Mouse (Mus musculus) cerebellum, adult 2 months (tissue): ENCODE data around the gene Six4. TPM values are rescaled to one million over a fixed set of nuclear protein-coding genes. Genes with fewer than 3 reads are reported as not detected.
"Not testable (repeated sequence)": the region's sequence is repeated elsewhere in the genome, so short reads cannot be mapped to it uniquely, and the experiment has no call there.

Experiments
- DNase-seq, 2 experiments: peaks; one replicate each; pipeline ENCODE4 v3.0.0; 2021
- H3K27ac ChIP-seq: fragments of 200-500 bp; 2 replicates; pipeline ENCODE4 v1.5.1; 2012; ENCODE audit warnings: low read length, control low read depth, inconsistent platforms; ENCODE audit not compliant: insufficient read depth
- H3K27me3 ChIP-seq: fragments of 200-500 bp; 2 replicates; pipeline ENCODE4 v1.6.1; 2012; ENCODE audit warnings: inconsistent platforms, mild to moderate bottlenecking, low read length, moderate library complexity; ENCODE audit not compliant: control insufficient read depth, insufficient read depth
- H3K4me1 ChIP-seq: fragments of 200-500 bp; 2 replicates; pipeline ENCODE4 v1.6.1; 2011; ENCODE audit warnings: low read length; ENCODE audit not compliant: control insufficient read depth, insufficient read depth
- H3K4me3 ChIP-seq: fragments of 200-500 bp; replicated peaks from 2 replicates; pipeline ENCODE3; 2011; ENCODE audit warnings: mild to moderate bottlenecking, low read depth, low read length, control low read depth; ENCODE audit not compliant: insufficient read depth
- CTCF ChIP-seq: fragments of 200-500 bp; IDR thresholded peaks from 2 replicates; pipeline ENCODE4 v1.5.1; 2011; ENCODE audit warnings: low read depth, mild to moderate bottlenecking, control low read depth, low read length, moderate library complexity, borderline replicate concordance; ENCODE audit not compliant: insufficient read depth
- POLR2A ChIP-seq: fragments of 200-500 bp; IDR thresholded peaks from 2 replicates; pipeline ENCODE4 v1.6.1; 2011; ENCODE audit warnings: low read length, control low read depth, borderline replicate concordance; ENCODE audit not compliant: insufficient read depth
- WGBS: fragments of 180-500 bp; shearing (Covaris S2); methylation state at CpG from one replicate; pipeline ENCODE4 v1.1.7; 2018; 5-methylcytosine and 5-hydroxymethylcytosine counted together
- polyA plus RNA-seq: library from polyadenylated mRNA; depleted of rRNA; stranded (reverse); fragments of >200 nt; gene quantifications from 2 replicates; pipeline ENCODE4 v1.2.3, GENCODE M21; 2012

The Six4 gene
- polyA plus RNA-seq, 1 experiment = 1.6 TPM

DNA sequence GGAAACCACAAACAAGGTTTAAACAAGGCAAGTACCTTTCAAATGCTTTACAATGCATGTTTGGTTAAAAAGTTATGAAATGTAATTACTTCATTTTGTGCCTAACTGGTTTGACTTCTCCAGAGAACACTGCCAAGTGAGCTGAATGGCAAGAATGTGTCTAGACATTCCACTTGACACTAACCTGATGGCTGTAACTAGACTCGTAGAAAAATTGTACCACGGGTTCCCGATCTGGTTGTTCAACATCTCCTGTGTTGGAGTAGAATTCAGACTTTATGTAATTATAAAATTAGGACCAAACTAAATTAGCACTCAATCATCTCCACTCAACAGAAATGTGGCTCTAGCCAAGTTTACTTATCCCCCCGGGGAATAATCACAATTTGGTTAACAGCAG, 14.7 kb downstream of the Six4 start:
- Histone ChIP-seq H3K4me1 (no peaks in the 10 kb centered on the region), H3K27me3 (no peaks in the 10 kb centered on the region), H3K4me3 (no peak overlapping the region), H3K27ac (no peak overlapping the region)
- DNase-seq = no peak
- WGBS = 86% methylated on average over 4 of the region's 4 CpGs
- TF ChIP-seq CTCF (no peak), POLR2A (no peak)

DNA sequence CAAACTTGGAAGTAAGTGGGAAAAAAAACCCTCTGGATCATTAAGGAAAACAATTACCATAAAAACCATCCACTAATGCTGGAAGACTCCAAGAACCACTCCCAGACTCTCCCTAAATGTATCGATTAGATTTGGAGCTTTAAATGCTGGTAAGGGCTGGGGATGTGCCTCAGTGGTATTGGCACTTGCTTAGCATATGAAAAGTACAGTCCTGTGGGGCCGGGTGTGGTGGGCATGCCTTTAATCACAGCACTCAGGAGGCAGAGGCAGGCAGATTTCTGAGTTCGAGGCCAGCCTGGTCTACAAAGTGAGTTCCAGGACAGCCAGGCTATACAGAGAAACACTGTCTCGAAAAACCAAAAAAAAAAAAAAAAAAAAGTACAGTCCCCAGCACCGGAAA, 17.1 kb downstream of the Six4 start:
- H3K27me3 ChIP-seq, H3K4me3 ChIP-seq, DNase-seq, H3K4me1 ChIP-seq, H3K27ac ChIP-seq: not testable (repeated sequence)
- 90% methylated on average over 5 of the region's 5 CpGs for WGBS

DNA sequence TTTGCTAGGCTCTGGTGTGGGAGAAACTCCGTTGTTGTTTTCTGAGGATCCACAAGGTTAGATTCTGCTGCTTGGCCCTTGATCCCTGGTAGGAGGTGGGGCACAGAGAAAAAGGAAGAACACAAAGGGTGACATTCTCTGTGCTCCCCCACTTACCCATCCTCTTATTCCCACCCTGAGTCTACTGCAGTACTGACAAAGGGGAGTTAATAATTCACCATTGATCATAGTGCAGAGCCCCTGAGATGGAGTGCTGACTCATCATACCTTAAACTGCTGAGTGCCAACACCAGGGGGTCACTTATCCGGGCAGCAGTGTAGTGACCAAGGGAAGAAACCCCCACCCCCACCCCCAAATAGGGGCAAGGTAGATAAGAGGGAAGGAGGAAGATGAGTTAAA, 18.7 kb downstream of the Six4 start:
- WGBS = 39% methylated on average over 2 of the region's 2 CpGs
- H3K27ac ChIP-seq = no peak overlapping the region
- H3K4me3 ChIP-seq = no peak overlapping the region
- DNase-seq = no peak
- TF ChIP-seq CTCF (no peak), POLR2A (no peak)
- no peaks in the 10 kb centered on the region for H3K4me1 ChIP-seq
- no peaks in the 10 kb centered on the region for H3K27me3 ChIP-seq

DNA sequence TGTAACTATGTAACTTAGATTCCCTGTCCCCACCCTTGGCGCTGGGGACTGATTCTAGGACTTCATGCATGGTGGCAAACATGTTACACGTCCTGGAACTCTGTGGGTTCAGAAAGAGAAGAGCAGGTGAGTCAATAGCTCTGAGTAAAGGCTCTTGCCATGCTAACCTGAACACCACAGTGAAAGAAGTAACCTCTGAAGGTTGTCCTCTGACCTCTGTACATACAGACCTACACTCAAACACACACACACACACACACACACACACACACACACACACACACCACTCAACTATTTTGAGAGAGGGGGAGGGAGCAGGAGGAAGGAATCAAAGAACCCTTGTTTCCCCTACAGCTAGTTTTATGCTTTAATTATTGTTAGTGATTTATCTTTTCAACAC, 19.1 kb downstream of the Six4 start:
- no peak for DNase-seq
- H3K4me1 ChIP-seq = no peaks in the 10 kb centered on the region
- no peak overlapping the region for H3K4me3 ChIP-seq
- 83% methylated on average over 2 of the region's 2 CpGs for WGBS
- H3K27ac ChIP-seq = no peak overlapping the region
- H3K27me3 ChIP-seq = no peaks in the 10 kb centered on the region
- TF ChIP-seq CTCF (no peak), POLR2A (no peak)

DNA sequence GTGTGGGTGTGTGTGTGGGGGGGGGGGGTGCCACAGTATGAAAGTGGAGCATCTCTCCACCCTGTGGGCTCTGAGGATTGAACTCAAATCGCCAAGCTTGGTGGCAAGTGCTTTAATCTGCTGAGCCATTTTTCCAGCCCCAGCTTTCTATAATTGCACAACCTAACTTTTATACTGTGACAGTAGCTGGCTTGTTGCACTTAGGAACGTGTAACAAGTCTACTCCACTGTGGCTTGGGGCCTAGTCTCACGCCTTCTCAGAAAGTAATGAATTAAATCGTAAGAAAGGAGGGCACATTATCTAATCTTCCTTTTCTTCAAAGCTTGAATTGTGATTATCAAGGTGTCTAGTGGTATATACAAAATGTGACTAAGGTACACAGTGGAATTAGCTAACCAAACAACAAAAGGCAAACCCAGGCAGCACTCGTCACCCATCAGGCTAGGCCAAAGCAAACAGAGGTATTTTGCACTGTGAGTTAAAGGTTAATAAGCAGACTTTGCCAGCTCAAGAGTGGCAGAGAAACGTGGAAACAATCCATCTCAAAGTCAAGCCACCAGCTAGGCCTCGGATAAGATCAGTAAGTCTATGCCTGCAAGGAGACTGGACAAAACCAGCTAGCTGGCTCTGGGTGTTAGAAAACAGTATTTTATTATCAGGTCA, 22.5 kb downstream of the Six4 start:
- no peaks in the 10 kb centered on the region; the same call in 1 of the 2 replicates for H3K27me3 ChIP-seq
- no peak overlapping the region for H3K4me3 ChIP-seq
- DNase-seq = no peak
- TF ChIP-seq CTCF (no peak), POLR2A (no peak)
- H3K4me1 ChIP-seq = no peaks in the 10 kb centered on the region
- 84% methylated on average over 7 of the region's 7 CpGs for WGBS
- no peak overlapping the region for H3K27ac ChIP-seq

DNA sequence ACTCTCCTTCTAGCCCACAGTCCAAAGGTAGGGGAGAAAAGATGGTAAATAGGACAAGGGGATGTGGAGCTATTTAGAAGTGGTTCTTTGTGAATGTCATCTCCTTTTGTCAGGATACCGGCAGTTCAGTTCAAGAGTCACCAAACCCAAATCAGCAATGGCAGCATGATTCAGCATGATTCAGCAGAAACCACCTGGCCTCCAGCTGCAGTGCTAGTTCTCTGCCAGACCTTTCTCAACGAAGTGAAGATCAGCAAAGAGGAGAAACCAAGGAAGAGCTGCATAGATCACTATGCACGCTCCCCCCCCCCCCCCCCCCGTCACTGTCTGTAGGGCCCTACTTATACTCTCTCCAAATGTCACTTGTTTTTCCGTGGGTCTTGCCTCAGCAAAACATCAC, 24.3 kb downstream of the Six4 start:
- DNase-seq = no peak
- H3K27ac ChIP-seq = no peak overlapping the region
- no peak for TF ChIP-seq CTCF
- no peak for TF ChIP-seq POLR2A
- 63% methylated on average over 5 of the region's 5 CpGs for WGBS
- no peak overlapping the region for H3K4me3 ChIP-seq
- H3K4me1 ChIP-seq = no peaks in the 10 kb centered on the region
- H3K27me3 ChIP-seq = no peaks in the 10 kb centered on the region; the same call in 1 of the 2 replicates

DNA sequence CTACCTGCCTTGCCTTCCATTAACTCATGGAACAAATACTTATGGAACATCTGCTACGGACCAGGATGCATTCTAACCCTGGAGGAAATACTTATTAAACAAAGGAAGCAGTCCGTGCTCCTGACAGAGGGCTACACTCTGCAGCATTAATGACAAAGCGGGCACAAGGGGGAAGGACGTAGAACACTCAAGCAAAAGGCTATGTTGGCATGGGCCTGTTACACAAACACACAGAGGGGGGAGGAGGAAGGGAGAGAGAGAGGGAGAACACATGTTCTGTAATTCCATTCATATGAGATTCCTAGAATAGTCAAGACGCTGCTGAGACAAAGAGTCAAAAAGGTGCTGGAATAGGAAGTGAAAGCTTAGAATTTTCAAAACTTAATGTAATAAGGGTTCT, 24.8 kb downstream of the Six4 start:
- Histone ChIP-seq H3K27ac (no peak overlapping the region), H3K4me1 (no peaks in the 10 kb centered on the region), H3K4me3 (no peak overlapping the region), H3K27me3 (no peaks in the 10 kb centered on the region; the same call in 1 of the 2 replicates)
- no peak for DNase-seq
- WGBS = 81% methylated on average over 5 of the region's 5 CpGs
- TF ChIP-seq CTCF (no peak), POLR2A (no peak)

DNA sequence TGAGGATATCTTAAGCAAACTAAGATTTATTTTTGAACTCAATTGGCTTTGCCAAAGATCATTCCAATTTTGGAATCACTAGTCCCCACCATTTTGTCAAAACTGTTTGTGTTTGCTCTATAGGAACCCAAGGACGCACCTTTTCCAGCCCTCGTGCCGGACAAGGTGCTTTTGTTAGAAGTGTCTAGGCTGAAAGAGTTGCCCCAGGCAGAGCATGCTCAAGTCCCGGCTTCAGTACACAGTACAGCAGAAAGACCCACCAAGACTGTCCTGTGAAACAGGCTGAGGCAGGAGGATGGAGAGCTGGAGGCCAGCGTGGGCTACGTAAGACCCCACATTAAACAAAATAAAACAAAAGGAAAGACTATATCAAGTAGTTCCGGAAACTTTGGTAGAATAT, 26.2 kb downstream of the Six4 start:
- TF ChIP-seq CTCF = no peak
- TF ChIP-seq POLR2A = no peak
- H3K27me3 ChIP-seq = no peaks in the 10 kb centered on the region; the same call in 1 of the 2 replicates
- H3K4me3 ChIP-seq = no peak overlapping the region
- DNase-seq = no peak
- H3K4me1 ChIP-seq = no peaks in the 10 kb centered on the region
- WGBS = 92% methylated on average over 7 of the region's 7 CpGs
- H3K27ac ChIP-seq = no peak overlapping the region
